Mouse (Mus musculus) liver, adult (tissue): ENCODE data around the gene Gm10563.
"Not testable (repeated sequence)": the region's sequence is repeated elsewhere in the genome, so short reads cannot be mapped to it uniquely, and the experiment has no call there.

Experiments
- GATA4 ChIP-seq: IDR thresholded peaks from 2 replicates; pipeline ENCODE4 v1.6.1; 2014; ENCODE audit warnings: mild to moderate bottlenecking, low read length; ENCODE audit not compliant: insufficient replicate concordance

Gm10563 gene

DNA sequence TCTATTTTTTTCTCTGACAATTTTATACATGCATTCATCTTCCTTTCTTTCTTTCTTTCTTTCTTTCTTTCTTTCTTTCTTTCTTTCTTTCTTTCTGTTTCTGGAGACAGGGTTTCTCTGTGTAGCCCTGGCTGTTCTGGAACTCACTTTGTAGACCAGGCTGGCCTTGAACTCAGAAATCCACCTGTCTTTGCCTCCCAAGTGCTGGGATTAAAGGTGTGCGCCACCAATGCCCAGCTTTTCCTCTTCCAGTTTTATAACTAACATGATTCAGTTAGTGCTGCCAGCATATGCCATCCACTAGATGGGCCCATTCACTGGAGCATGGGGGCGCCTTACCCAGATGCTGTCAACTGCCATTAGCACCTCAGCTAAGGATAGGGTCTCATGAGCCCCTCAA lies at the start of gene Gm10563:
TSS of gene Gm10563 (minus strand) at position 101 of the 400 bp plus-strand sequence.
- not testable (repeated sequence) for TF ChIP-seq GATA4

- TF ChIP-seq GATA4 = no peak
Measured at GRCm38 (mm10) chr4:155694482-155695401, 49.5 kb upstream of the Gm10563 start.

GRCm38 (mm10) chr4:155694111-155694481 lies 48.9 kb upstream of the Gm10563 start, which contains the start of gene Fndc10:
Gene Fndc10 (plus strand): TSS chr4:155694342.
- no peak for TF ChIP-seq GATA4

DNA sequence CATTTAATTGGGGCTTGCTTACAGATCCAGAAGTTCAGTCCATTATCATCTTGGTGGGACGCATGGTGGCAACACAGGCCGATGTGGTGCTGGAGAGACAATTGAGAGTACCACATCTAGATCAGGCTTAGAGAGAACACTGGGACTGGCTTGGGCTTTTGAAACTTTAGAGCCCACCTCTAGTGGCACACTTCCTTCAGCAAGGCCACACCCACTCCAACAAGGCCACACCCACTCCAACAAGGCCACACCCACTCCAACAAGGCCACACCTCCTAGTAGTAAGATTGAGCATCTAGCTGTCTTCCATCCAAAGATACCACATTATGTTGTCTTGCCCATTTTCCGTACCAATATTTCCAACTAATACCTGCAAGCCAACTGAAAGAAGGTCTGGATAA lies 47.2 kb upstream of the Gm10563 start:
- no peak for TF ChIP-seq GATA4

- TF ChIP-seq GATA4 = no peak
Measured at GRCm38 (mm10) chr4:155690571-155691375, 45.6 kb upstream of the Gm10563 start.

GRCm38 (mm10) chr4:155675991-155676390 lies 30.8 kb upstream of the Gm10563 start:
- no peak for TF ChIP-seq GATA4

- no peak for TF ChIP-seq GATA4
Measured at GRCm38 (mm10) chr4:155672082-155672481, 26.9 kb upstream of the Gm10563 start.

- no peak for TF ChIP-seq GATA4
Measured at GRCm38 (mm10) chr4:155669598-155670075, 24.4 kb upstream of the Gm10563 start.

- no peak for TF ChIP-seq GATA4
Measured at GRCm38 (mm10) chr4:155668689-155669597, 23.7 kb upstream of the Gm10563 start, which contains the start of gene Mib2. Gene Mib2 (minus strand): TSS chr4:155669198.

GRCm38 (mm10) chr4:155666903-155667302 lies 21.7 kb upstream of the Gm10563 start:
- TF ChIP-seq GATA4 = no peak

DNA sequence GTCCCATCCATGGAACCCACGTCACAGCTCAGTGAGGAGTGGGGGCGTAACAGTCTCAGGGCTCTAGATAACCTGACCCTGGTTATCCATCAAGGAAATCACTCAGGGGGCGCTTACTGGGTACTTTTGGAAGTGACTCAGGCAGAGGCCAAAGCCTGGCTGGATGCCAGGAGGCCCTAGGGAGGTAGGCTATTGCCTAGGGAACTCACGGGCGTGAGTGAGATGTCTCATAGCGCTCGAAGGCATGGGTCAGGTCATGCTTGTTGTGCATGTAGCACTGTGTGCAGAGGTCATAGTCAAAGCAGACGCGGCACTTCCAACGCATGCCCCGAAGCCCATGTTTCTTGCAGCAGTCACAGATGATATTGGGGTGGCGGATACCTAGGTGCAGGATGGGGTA lies 15.4 kb upstream of the Gm10563 start:
- TF ChIP-seq GATA4 = no peak

DNA sequence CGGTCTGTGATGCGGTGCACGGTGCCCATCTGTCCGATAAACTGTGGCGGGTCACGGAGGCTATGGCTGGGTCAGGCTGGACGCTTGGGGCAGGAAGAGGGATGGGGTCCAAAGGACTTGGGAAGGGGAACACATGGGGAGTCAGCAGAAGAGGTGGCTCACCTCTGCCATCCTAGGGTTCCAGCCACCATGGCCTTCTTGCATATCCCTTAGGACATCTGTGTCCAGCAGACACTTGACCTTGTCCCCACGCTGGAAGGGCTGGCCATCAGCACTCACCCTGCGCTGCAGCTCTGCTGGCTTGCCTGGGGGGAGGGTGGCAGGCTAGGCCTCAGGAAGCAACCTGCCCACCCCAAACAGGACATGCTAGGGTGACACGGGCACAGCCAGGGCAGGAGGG lies 13.8 kb upstream of the Gm10563 start:
- no peak for TF ChIP-seq GATA4

DNA sequence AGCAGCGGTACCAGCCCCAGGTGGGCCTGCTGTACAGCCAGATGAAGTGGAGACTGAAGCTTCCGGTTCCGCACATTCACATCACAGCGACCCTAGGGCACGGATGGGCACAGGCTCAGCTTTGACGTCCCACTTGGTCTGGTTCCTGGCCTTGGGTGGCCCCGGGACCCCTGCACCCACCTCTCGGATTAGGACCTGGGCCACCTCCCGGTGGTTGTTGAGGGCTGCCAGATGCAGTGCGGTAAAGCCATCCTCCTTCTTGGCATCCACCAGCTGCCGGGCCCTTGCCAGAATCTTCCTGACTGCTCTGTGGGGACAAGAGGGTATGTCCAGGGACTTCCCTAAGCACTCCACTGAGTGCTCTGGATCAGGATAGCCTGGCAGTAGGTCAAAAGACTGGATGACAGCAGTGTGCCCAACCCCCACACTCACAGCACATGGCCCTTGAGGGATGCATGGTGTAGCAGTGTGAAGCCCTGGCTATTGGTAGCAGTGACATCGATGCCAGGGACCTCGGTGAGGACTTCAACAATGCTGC lies 11.1 kb upstream of the Gm10563 start:
- TF ChIP-seq GATA4 = no peak

GRCm38 (mm10) chr4:155654456-155655298 lies 9.5 kb upstream of the Gm10563 start:
- no peak for TF ChIP-seq GATA4

DNA sequence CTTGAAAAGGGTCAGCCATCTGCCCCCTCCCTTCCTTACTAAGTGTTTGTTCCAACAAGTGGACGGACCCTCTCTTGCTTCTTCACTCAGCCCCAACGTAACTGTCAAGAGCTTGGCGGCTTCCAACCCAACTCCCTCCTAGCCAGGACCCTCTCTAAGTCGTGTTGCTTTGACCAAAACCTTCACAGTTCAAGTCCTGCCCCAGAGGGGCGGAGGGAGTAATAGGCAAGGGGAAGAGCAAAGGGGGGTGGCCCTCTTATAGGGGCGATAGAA lies 8.9 kb upstream of the Gm10563 start:
- TF ChIP-seq GATA4 = no peak
